Mouse (Mus musculus): Measurements from ENCODE around the gene Slc8b1. TPM values are rescaled to one million over a fixed set of nuclear protein-coding genes. Genes with fewer than 3 reads are reported as not detected.
A peak's percentile ranks its signal among the peaks of the same experiment; 100 is the strongest.

Slc8b1 gene
- 3.7 and 4.0 TPM in 2 replicates for total RNA-seq (2014; rRNA removed)
- polyA plus RNA-seq (2015; fragmentation: Nextera tagmentation; extraction: Ambion mirVana), result 2.5 and 2.7 TPM in 2 replicates

DNA sequence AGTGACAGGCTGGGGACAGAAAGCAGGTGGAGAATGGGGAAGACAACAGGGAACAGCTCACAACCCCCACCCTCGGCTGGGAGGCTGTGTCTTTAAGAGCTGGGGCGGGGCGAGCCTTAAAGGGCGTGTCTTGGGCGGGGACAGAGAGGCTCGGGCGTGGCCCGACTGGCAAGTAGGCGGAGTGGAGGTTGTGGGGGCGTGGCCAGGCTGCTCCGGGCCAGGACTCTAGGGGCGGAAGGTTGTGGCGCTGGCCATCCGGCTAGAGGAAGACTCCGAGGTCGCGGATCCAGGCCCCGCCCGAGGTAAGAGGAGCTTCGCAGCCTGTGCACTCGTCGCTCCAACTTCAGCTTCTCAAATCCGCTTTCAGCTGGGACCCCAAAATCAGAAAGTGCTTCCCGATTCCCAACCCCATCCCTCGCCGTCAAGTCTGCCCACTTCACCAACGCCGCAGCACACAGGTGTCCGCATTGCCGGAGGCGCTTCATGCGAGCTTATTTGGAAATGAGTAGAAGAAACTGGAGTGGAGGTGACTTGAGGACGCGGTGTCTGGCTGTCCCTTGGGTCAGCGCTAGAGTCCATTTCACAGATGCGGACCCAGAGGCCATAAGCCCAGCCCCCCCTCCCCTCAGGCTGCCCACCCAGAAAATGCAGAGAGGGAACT is at the start of gene Slc8b1:
TSS of gene Slc8b1 (plus strand) at position 187 of the 661 bp plus-strand sequence.
- peak; percentile 88 for DNase-seq (ENCODE audit: low spot score)
- Histone ChIP-seq H3K9ac (replicated peaks; ENCODE audit: low read length) (no peak within 1 kb of the TSS; the same call in 1 of the 2 replicates), H3K4me2 (ENCODE audit: low read depth, low read length) (peak within 1 kb of the TSS; percentile 72), H3K27ac (no peak within 1 kb of the TSS), H3K36me3 (ENCODE audit: insufficient read depth, low read length) (no peaks in the 10 kb centered on the region), H3K4me3 (ENCODE audit: low read length) (peak within 1 kb of the TSS; percentile 42), H3K9me3 (ENCODE audit: low read length) (no peaks in the 10 kb centered on the region), H3K4me1 (ENCODE audit: insufficient read depth, low read length) (no peaks in the 10 kb centered on the region), H3K27me3 (ENCODE audit: insufficient read depth, low read length) (no peaks in the 10 kb centered on the region)
- TF ChIP-seq CTCF (IDR thresholded peaks at IDR 0.05; ENCODE audit: low read depth), result no peak
- peak; percentile 90 for ATAC-seq
- 2% methylated on average over 36 of the region's 36 CpGs for WGBS

DNA sequence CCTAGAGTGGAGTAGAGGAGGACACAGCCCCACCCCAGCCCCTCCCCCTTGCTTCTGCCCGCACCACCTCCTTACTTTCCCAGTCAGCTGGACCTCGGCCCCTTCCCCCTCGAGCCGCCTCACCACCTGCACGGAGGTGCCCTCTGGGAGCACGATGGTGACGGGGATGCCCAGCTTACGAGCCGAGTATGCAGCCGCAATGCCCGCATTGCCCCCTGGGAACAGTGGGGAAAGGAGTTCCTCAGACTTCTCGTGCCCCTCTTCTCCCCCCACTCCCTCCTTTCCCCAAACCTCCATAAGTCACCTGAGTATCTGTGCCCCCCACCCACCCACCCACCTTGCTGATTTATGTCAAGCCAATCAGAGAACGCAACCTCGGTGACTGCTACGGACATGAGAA is 49.1 kb upstream of the Slc8b1 start:
- no peaks in the 10 kb centered on the region for H3K4me1 ChIP-seq (ENCODE audit: insufficient read depth, low read length)
- WGBS, result 74% methylated on average over 15 of the region's 15 CpGs
- no peak overlapping the region for H3K27ac ChIP-seq
- no peaks in the 10 kb centered on the region for H3K27me3 ChIP-seq (ENCODE audit: insufficient read depth, low read length)
- no peak for ATAC-seq
- no peak overlapping the region for H3K4me2 ChIP-seq (ENCODE audit: low read depth, low read length)
- H3K36me3 ChIP-seq (ENCODE audit: insufficient read depth, low read length), result no peaks in the 10 kb centered on the region
- DNase-seq (ENCODE audit: low spot score), result no peak
- H3K9me3 ChIP-seq (ENCODE audit: low read length), result no peaks in the 10 kb centered on the region
- H3K9ac ChIP-seq (replicated peaks; ENCODE audit: low read length), result no peak overlapping the region
- no peak for TF ChIP-seq CTCF (IDR thresholded peaks at IDR 0.05; ENCODE audit: low read depth)
- H3K4me3 ChIP-seq (ENCODE audit: low read length), result no peak overlapping the region

DNA sequence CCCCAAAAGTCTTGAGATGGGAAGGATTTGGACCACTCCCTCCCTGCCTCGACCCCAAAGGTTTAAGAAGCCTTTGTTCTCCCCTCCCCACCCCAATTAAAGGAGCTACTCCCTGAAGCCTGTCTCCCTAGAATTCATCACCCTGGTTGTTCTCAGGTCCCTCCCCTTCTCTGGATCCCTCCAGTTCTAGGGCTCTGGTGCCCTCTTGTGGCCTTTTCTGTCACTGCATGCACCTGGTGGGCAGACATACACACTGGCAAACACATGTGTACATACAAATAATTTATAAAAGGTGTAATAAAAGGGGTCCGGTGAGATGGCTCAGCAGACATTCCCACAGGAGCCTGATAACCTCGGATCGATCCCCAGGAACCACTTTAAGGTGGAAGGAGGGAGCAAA is 46.6 kb upstream of the Slc8b1 start:
- Histone ChIP-seq H3K4me2 (ENCODE audit: low read depth, low read length) (no peak overlapping the region), H3K4me3 (ENCODE audit: low read length) (no peak overlapping the region), H3K36me3 (ENCODE audit: insufficient read depth, low read length) (no peaks in the 10 kb centered on the region), H3K27ac (no peak overlapping the region), H3K9ac (replicated peaks; ENCODE audit: low read length) (no peak overlapping the region), H3K9me3 (ENCODE audit: low read length) (no peaks in the 10 kb centered on the region), H3K4me1 (ENCODE audit: insufficient read depth, low read length) (no peaks in the 10 kb centered on the region), H3K27me3 (ENCODE audit: insufficient read depth, low read length) (no peaks in the 10 kb centered on the region)
- TF ChIP-seq CTCF (IDR thresholded peaks at IDR 0.05; ENCODE audit: low read depth), result peak; percentile 71
- DNase-seq (ENCODE audit: low spot score) (peak; percentile 50), ATAC-seq (no peak)
- WGBS, result 84% methylated on average over 4 of the region's 4 CpGs

DNA sequence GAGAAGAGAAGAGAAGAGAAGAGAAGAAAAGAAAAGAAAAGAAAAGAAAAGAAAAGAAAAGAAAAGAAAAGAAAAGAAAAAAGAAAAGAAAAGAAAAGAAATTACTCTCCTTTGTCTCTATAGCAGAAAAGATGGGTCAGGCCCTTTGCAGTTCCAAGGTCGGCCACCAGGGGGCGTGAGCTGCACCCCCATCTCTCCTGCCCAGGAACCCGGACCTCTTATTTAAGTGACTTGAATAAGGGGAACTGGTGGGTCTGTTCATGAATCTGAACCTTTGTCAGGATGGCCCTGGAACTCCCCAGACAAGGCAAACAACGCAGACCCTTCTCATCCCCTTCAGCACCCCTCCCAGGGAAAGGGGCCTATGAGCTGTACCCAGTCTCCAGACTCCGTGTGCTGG is 45.9 kb upstream of the Slc8b1 start:
- 38% methylated on average over 5 of the region's 5 CpGs for WGBS
- Histone ChIP-seq H3K9me3 (ENCODE audit: low read length) (no peaks in the 10 kb centered on the region), H3K4me3 (ENCODE audit: low read length) (no peak overlapping the region), H3K4me1 (ENCODE audit: insufficient read depth, low read length) (no peaks in the 10 kb centered on the region), H3K27ac (no peak overlapping the region), H3K4me2 (ENCODE audit: low read depth, low read length) (no peak overlapping the region), H3K27me3 (ENCODE audit: insufficient read depth, low read length) (no peaks in the 10 kb centered on the region), H3K36me3 (ENCODE audit: insufficient read depth, low read length) (no peaks in the 10 kb centered on the region), H3K9ac (replicated peaks; ENCODE audit: low read length) (no peak overlapping the region)
- DNase-seq (ENCODE audit: low spot score), result no peak
- peak; percentile 59 for TF ChIP-seq CTCF (IDR thresholded peaks at IDR 0.05; ENCODE audit: low read depth)
- ATAC-seq, result no peak

DNA sequence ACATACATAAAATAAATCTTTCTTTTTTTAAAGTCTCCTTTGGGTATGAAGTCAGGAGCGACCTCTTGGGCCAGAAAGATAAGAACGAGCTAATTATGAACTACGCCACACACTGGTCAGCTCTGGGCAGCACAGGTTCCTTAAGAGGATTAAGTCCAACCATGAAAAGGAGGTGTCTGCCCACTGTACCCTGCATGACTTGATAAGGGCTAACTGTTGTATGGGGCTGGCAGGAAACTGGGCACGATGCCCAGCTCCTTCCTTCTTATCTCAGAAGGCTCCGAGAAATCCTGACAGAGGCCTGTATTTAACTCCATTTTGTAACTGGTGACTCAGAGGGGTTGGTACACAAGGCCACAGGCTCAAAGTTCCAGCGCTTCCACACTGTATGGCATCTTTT is 45.1 kb upstream of the Slc8b1 start:
- Histone ChIP-seq H3K36me3 (ENCODE audit: insufficient read depth, low read length) (no peaks in the 10 kb centered on the region), H3K27ac (no peak overlapping the region), H3K4me1 (ENCODE audit: insufficient read depth, low read length) (no peaks in the 10 kb centered on the region), H3K4me2 (ENCODE audit: low read depth, low read length) (no peak overlapping the region), H3K9ac (replicated peaks; ENCODE audit: low read length) (no peak overlapping the region), H3K27me3 (ENCODE audit: insufficient read depth, low read length) (no peaks in the 10 kb centered on the region), H3K9me3 (ENCODE audit: low read length) (no peaks in the 10 kb centered on the region), H3K4me3 (ENCODE audit: low read length) (no peak overlapping the region)
- 75% methylated on average over 6 of the region's 6 CpGs for WGBS
- DNase-seq (ENCODE audit: low spot score), result no peak
- no peak for TF ChIP-seq CTCF (IDR thresholded peaks at IDR 0.05; ENCODE audit: low read depth)
- ATAC-seq, result no peak

DNA sequence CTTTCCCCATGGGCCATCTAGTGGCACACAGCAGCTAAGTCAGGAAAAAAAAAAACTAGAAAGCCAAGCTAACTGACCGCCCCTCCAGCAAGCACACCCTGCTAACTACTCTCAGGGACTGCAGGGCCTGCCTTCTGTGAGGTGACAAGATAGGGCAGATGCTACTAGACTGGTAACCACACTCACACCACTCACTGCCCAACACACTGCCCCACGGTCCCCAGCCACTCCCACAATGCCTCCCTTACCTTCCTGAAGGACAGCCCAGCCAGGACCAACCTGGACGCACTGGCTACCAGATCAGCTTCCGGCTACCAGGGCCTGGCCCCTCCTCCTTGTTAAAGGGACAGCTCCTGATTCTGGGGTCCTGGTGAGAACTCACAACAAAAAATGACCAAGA is 43.9 kb upstream of the Slc8b1 start:
- Histone ChIP-seq H3K27ac (no peak overlapping the region), H3K9me3 (ENCODE audit: low read length) (no peaks in the 10 kb centered on the region), H3K9ac (replicated peaks; ENCODE audit: low read length) (no peak overlapping the region), H3K4me1 (ENCODE audit: insufficient read depth, low read length) (no peaks in the 10 kb centered on the region), H3K4me3 (ENCODE audit: low read length) (peak overlapping the region; percentile 19; the same call in 1 of the 2 replicates), H3K4me2 (ENCODE audit: low read depth, low read length) (peak overlapping the region; percentile 26), H3K36me3 (ENCODE audit: insufficient read depth, low read length) (no peaks in the 10 kb centered on the region), H3K27me3 (ENCODE audit: insufficient read depth, low read length) (no peaks in the 10 kb centered on the region)
- ATAC-seq, result peak; percentile 43; the same call in 1 of the 2 replicates
- WGBS, result 15% methylated on average over 4 of the region's 4 CpGs
- peak; percentile 41 for TF ChIP-seq CTCF (IDR thresholded peaks at IDR 0.05; ENCODE audit: low read depth)
- peak; percentile 39 for DNase-seq (ENCODE audit: low spot score)

DNA sequence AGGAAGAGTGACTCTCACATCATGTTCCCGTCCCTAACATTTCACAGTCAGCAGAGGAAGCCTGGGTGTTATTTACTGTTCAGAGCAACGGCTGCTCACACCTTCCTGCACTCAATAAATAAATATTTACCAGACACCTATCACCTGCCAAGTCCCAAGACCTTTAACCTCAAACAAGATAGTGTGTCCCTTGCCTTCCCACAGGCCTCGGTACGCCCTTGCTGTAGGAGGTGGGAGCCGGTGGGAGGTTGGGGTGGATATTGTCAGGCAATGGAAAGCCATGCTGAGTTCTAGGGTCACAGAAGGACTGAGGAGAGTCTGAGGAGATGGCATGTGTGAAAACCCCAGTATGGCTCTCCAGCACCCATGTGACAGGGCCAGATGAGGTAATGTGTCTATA is 42.6 kb upstream of the Slc8b1 start:
- Histone ChIP-seq H3K9me3 (ENCODE audit: low read length) (no peaks in the 10 kb centered on the region), H3K4me1 (ENCODE audit: insufficient read depth, low read length) (no peaks in the 10 kb centered on the region), H3K27ac (no peak overlapping the region), H3K4me2 (ENCODE audit: low read depth, low read length) (no peak overlapping the region), H3K9ac (replicated peaks; ENCODE audit: low read length) (no peak overlapping the region), H3K27me3 (ENCODE audit: insufficient read depth, low read length) (no peaks in the 10 kb centered on the region), H3K4me3 (ENCODE audit: low read length) (no peak overlapping the region), H3K36me3 (ENCODE audit: insufficient read depth, low read length) (no peaks in the 10 kb centered on the region)
- TF ChIP-seq CTCF (IDR thresholded peaks at IDR 0.05; ENCODE audit: low read depth), result no peak
- no peak for ATAC-seq
- no peak for DNase-seq (ENCODE audit: low spot score)
- WGBS, result 80% methylated on average over 5 of the region's 5 CpGs

Data from hindbrain, postnatal 0 days (tissue).